Mouse (Mus musculus): ENCODE measurements at regions not wholly inside any gene's neighbourhood (a gene's known extent, or its start where the extent isn't known, plus 50 kb on each side); places are given as distances from the start of the nearest gene placed in this dataset.
"Not testable (repeated sequence)": the region's sequence is repeated elsewhere in the genome, so short reads cannot be mapped to it uniquely, and the experiment has no call there.

DNA sequence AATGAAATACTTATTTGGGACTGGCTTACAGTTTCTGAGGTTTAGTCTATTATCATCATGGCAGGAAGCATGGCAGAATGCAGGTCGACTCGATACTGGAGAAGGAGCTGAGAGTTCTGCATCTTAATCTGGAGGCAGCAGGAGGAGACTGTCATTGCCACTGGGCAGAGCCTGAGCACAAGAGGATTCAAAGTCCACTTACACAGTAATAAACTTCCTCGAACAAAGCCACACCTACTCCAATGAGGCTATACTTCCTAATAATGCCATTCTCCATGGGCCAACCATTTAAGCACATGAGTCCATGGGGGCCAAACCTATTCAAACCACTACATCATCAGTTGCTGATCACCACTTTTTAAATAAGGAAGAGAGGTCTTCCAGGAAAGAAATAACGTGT is 393.5 kb downstream of the Gja1 start:
- no peak for DNase-seq (ENCODE audit: low read depth, low spot score)

DNA sequence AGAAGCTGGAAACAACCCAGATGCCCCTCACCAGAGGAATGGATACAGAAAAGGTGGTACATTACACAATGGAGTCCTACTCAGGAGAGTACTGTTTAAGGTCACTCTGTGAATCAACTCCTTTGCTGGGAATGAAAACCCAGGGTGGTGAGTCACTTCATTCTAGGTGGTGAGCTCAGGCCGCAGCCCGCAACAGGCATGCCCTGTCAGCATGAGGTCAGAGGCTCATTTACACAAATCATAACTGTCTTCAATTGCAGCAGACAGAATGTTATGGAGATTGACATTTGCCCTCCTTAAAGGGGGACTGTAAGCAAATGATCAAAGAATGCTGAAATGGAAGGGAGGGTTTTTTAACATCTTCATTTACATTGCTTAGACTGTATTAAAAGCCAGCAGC is 405.1 kb downstream of the Gja1 start:
- DNase-seq (ENCODE audit: low read depth, low spot score): no peak

DNA sequence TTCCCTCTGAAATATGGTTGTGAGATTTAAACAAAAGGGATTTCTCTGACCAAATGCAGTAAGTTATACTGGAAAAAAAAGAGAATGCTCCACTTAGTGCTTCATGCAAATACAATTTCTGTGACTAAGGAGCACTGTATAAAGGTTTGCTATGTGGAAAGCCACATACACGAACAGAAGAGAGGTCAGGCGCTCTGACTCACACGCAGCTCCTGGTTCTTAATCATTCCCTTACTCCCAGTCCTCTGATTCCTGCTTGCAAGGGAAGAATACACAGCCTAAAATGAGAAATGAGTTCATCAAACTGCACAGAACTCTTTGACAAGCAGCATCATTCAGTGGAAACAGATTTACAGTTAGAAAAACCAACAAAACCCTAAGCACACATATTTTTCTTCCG is 406.8 kb downstream of the Gja1 start:
- DNase-seq (ENCODE audit: low read depth, low spot score): no peak

DNA sequence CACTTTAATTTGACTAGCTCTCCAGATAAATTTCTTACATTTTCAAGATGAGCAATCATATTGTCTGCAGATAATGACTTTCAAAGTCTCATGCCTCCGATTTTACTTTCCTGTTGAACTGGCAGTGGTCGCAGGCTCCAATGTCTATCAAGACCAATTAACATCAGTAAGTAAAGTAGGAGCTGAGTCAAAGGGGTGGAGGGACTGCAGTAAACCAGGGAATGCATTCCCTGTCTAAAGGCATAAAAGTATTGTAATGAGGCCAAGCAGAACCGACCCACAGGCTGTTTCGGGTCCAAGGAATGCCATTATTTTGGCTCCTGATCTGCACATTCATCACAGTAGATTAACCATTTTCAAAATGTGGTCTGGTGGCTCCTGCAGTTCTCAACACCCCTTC is 411.0 kb downstream of the Gja1 start:
- DNase-seq (ENCODE audit: low read depth, low spot score): no peak

DNA sequence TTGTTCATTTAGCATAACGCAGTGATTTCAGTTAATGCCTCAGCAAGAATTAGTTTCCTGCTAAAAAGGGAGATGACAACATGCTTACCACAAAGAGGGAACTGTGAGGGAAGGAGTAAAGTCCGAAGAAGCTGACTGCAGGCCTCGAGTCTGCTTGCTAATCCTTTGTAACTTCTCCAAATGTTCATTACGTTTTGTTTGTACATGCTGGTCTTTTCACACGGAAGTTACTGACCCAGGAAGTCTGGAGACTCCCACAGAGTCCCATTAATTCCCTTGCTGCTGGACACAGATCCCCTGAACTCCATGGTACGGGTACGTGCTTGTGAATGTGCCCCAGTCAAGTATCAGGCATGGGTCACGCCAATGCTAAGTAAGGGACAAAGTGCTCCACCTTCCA is 415.9 kb downstream of the Gja1 start:
- no peak for DNase-seq (ENCODE audit: low read depth, low spot score)

DNA sequence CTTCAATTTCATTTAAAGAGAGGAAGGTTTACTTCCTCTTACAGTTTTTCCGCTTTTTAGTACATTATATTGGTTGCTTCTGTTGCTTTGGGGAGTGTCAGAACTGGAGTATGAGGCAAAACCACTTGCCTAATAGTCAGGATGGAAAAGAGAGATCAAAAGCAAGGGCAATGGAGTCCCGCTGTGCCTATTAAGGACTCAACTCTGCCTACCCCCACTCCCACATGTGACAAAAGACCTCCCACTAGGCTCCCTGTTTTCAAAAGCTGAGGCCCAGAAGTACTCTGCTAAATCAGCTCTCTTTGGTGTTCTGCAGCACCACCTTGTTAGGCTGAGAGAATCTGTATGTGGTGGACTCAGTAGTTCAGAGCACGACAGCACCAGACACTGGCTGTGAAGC is 418.3 kb downstream of the Gja1 start:
- no peak for DNase-seq (ENCODE audit: low read depth, low spot score)

DNA sequence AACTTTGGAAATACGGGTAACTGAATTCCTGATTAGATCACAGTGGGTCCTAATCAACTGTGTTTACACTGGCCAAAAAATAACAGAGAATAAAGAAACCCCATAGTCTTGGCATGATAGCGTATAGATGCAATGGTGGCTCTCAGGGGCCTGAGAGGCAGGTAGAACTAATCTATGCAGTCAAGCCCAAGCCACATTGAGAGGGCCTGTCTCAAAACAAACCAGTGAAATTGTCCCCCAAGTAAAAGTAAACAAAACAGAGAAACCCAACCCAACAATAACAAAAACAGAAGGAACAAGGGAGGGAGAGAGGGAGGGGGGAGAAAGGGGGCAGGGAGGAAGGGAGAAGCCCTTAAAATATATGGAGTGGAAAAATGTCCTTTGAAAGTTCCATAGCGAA is 422.2 kb downstream of the Gja1 start:
- DNase-seq (ENCODE audit: low read depth, low spot score): no peak

DNA sequence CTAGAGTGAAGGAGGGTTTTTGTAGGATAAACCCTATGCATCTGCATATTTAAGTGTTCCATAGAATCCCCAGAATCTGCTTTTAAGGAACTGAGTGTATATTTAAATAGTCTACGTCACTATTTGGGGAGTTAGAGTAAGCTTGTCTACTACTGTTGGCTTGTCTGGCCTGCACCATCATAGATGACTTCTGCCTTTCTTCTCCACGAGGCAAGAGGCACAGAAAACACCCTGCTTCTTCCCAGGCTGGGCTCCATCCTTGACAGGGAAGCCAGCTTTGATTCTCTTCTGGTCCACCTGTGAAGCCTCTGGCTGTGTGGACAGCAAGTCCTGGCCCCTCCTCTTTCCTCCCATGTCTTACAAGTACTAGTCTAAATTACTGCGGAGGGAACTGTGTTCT is 422.6 kb downstream of the Gja1 start:
- DNase-seq (ENCODE audit: low read depth, low spot score): no peak

DNA sequence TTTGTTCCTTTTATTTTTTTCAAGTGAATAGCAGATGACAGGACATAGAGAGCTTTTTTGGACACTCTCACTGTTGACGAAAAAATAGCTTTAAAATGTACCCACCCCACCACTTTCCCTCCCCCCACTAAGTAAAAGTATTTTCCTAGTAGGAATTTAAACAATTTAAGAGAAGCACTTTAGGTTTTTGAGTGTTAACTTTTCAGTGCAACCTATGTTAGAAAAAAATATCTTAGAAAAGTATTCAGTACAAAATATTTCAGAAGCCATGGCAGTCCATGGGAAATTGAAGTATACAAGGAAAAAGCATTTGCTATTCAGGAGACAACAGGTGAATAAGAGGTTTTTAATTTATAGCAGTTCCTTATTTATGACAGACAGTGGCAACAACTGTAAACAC is 431.9 kb downstream of the Gja1 start:
- no peak for DNase-seq (ENCODE audit: low read depth, low spot score)

DNA sequence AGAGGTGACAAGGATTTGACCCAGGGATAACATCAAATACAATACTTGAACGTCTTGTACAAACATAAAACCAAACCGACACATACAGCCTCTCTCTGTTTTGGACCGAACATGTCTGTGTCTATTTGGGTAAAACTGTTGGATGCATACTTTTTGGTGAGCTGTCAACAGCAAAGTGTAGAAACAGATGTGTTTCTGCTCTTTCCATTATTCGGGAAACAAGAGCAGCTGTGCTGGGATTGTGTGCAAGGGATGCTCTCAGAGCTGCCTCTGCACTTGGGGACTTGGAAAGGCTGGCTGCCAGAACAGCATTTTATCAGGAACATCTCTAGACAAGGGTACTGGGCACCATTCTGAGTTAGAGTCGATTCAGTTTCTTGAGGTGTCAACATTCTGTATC is 445.0 kb downstream of the Gja1 start:
- DNase-seq (ENCODE audit: low read depth, low spot score): no peak

DNA sequence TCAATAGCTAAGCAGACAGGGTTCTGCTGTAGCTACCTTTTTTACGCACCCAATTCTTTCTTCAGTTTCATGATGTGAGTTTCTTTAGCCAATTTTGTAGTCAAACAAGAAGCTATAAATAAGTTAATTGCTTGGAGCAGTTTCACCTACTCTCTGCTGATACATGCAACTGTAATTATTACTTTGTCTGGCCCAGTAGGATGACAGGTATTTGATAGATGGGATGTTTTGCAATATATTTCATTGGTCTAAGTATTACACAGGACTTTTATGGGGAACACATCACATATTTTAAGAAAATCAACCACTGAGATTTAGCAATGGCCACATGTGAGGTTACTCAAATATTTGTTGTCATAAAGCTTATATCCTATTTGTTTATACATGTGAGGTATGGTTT is 454.2 kb downstream of the Gja1 start:
- DNase-seq (ENCODE audit: low read depth, low spot score): no peak

DNA sequence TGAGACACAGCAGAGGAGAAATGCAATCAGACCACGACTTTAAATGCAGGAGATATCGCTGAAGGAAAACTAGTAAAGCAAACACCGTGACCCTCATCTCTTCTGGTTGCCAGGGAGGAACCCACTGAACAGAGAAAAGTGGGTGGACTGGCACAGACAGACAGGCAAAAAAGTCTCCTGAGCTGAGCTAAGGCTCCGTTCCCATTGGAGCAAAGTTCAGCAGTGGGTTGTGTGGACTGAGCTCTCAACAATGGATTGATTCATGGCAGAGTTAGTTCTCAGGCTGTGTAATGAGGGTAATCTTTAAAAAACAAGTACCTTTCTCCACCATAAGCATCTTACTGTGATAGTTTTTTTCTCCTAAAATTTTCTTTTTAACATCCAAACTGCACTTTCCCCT is 454.8 kb downstream of the Gja1 start:
- no peak for DNase-seq (ENCODE audit: low read depth, low spot score)

DNA sequence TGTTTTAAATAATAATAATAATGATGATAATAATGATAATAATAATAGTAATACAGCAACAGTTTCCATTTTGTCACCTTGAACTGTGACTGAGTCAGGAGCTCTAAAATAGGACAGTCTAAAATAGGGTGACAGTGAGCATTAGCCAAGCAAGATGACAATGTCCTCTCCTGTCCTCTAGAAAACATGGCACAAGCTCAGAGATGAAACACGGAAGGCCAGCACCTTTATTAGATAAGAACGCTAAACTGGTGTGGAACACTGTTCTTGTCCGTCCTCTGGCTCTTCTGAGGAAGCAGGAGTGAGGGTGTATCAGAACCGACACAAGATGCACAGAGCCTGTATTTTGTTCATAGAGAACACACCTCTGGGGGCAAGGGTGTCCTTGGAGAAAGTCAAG is 459.0 kb downstream of the Gja1 start:
- DNase-seq (ENCODE audit: low read depth, low spot score): no peak

DNA sequence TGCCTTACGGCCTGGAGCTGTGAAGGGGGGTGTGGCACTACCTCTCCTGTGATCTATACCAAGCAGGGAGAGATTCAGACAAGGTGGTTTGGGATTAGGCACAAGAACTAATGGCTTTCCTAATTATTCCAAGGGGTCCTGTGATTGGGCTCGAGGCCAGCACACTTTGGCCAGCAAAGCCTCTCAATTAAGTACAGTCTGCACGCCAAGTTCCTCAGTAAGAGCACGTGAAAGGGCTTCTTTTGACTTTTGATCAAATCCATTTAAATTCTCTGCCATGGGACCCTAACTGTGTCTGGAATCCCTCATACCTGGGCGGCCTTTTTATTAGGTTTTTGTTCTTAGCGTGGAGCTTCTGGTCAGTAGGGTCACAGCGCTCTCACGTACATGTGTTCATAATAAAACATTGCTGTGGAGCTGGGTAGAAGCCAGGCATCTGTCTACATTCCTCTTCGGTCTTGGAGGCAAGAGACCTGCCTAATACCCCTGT is 461.9 kb downstream of the Gja1 start:
- DNase-seq (ENCODE audit: low read depth, low spot score): no peak

DNA sequence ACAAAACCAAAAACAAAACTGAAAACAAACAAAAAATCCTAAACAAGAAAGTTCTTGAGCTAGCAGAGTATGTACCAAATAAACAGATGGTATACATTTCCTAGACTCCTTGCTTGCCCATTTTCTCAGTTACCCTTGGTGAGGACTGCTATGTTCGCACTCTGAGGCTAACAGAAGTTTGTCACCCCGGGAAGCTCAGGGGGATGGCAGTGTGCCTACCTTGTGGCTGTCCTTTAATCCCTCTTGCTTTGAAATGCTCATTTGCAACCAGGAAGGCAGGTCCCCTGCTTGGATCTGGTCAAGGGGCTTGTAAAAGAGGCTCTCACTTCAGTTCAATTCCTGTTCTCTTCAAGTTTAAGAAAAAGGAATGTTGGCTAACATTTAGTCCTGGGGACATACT is 462.4 kb downstream of the Gja1 start:
- no peak for DNase-seq (ENCODE audit: low read depth, low spot score)

DNA sequence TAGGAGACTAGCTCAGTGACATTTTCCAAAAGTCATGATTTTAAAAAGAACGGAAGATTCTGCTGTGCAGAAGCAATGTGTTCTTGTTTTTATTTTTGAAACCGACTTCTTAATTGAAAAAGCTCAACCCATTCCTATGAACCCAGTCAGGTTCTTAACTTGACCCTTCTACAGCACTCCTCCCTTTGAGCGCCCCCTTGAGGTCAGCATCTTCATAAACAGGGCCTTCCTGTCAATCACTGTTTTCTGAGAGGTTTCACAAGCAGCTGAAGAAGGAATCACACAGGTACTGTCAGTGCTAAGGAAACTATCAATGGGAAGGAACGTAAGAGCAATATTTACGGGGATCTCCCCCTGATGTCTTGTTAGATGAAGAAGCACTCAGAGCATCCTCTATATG is 463.6 kb downstream of the Gja1 start:
- DNase-seq (ENCODE audit: low read depth, low spot score): peak; percentile 5

DNA sequence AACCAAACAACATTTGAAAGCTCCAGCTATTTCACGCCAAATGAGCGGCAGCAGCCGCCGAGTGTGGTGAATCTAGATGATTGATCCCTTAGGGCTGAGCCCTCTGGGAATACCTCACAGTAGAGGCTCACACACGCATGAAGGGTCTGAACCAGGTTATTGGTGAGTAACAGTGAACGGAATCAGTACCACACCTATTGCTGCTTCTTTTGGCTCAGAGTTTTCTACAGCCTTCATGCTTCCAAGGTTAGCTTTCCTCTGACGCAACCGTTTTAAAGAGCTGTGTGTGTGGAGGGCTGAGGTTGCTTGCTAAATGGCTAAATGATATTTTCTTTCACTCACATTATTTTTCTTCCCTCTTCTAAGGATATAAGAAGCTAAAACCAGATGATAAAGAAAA is 464.4 kb downstream of the Gja1 start:
- no peak for DNase-seq (ENCODE audit: low read depth, low spot score)

DNA sequence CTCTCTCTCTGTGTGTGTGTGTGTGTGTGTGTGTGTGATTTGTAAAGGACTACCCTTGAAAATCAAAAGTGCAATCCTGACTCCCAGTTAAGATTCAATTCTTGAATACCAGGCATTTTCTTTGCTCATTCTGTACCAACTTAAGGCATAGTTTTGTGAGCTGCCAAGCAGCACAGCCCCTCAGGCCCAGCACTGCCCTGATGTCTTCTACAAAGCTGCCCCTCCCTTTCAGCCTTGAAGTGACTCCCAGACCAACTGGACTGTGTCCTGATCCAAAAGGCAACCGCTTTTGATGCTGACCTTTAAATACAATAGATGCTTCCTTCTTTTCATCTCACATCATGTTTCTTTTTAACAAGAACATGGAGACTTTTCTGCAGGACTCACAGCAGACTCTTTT is 464.8 kb downstream of the Gja1 start:
- DNase-seq (ENCODE audit: low read depth, low spot score): no peak

DNA sequence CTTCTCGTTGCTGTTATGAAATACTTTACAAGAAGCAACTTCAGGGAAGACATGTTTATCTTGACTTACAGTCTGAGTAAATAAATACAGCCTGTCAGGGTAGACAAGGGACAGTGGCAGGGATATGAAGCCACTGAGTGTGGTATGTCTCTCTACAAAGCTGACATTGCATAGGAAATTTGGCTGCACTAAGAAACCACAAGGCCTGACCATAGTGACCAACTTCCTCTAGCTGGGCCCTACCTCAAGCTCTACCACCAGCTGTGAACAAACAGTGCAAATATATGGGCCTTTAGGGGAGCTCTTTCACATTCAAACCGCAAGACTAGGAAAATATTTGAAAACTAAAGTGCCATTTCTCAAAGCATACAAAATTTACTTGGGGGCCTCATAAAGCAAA is 475.4 kb downstream of the Gja1 start:
- no peak for DNase-seq (ENCODE audit: low read depth, low spot score)

DNA sequence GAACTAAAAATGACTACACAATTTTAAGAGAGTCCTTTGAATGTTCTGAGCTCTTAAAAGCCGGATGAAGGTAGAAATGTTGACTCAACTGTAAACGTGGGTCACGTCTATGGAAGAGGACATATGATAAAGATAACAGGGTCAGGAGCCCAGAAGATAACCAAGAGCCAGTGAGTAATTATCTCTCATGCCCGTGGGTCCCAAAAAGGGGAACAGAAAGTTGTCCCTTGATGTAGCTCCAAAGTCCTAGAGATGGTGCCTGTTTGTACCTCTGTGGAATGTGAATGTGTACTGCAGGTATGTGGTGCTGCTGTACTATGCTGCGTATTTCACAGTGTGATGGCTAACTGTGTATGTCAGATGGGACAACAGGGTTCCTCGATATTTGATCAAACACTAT is 479.1 kb downstream of the Gja1 start:
- no peak for DNase-seq (ENCODE audit: low read depth, low spot score)

DNA sequence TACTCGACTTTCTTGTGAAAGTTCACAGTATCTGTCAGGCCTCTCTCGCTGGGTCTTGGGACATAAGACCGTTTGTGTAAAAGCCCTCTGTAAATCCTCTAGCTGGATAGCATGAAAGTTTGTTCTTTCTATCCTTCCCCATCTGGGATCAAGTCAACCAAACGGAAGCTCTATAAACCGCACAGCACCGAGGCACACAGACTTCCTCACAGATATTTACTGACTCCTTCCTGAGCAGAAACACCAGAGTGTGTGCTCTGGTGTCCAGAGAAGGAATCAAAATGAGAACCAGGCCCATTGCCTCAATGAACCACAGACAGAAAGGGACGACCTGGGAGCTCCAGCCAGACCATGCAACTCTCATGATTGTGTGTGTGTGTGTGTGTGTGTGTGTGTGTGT is 502.6 kb downstream of the Gja1 start:
- no peak for DNase-seq (ENCODE audit: low read depth, low spot score)

DNA sequence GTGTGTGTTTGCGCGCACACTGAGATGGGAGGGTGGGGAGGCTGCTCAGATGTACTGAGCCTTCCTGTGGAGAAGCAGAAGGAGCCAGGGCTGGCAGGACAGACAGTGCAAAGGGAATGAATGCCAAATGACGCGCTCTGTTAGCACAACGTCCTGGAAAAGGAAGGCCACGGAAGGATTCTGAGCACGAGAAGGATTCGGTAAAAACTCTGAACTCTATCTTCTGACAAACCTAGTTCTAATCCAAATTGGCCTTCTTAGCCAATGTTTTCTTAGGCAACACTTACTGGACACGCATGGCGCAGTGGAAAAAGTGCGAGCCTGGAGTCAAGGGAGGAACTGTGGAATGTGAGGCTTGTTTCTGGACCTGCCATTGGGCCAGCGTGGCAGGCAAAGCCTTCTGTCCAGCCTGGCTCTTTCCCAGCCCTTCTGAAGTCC is 503.0 kb downstream of the Gja1 start:
- DNase-seq (ENCODE audit: low read depth, low spot score): no peak

DNA sequence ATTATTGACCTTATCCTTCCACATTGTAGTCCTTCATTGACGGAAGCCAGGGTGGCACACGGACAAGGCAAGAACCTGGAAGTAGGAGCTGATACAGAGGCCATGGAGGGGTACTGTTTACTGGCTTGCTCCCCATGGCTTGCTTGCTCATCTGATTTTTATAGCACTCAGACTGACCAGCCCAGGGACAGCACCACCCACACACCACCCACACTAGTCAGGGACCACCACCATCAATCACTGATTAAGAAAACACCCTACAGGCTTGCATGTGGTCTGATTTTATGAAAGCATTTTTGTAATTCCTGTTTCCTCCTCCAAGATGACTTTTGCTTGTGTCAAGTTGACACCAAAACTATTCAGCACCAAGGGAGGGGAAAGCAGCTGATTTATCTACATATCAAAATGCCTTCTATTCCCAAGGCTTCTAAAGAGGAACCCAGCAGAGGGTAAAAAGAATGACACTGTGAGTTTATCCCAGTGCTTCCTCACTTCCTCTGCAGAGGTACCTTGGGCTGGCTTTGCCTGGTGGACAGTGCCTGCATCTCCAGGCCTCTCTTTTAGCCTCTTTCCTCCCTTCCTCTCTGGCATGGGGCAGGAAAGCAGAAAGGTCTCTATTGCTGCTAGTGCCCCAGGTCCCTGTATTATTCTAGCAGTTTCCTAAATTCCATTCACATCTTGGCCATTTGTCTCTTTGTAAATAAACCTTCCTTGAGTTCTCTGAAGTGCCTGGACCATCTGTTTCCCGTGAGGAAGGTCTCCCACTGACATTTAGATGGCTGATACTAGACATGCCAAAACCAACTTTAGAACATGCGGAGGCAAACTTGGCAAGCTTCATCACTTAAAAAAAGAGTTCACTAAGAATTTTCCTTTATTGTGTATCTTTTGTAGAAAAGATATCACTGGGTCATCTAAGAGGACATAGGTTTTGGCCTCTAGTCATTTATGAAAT is 507.6 kb downstream of the Gja1 start:
- no peak for DNase-seq (ENCODE audit: low read depth, low spot score)

DNA sequence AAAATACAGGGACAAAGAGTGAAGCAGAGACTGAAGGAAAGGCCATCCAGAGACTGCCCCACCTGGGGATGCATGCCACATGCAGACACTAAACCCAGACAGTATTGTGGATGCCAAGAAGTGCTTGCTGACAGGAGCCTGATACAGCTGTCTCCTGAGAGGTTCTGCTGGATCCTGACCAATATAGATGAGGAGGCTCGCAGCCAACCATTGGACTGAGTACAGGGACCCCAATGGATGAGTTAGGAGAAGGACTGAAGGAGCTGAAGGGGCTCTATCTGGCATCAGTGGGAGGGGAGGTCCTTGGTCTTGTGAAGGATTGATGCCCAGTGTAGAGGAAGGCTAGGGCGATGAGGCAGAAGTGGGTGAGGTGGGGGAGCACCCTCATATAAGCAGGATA is 514.4 kb downstream of the Gja1 start:
- not testable (repeated sequence) for DNase-seq (ENCODE audit: low read depth, low spot score)
